Mouse (Mus musculus): Measurements from ENCODE around the gene Dpf2.
A peak's percentile ranks its signal among the peaks of the same experiment; 100 is the strongest.
"Not testable (repeated sequence)": the region's sequence is repeated elsewhere in the genome, so short reads cannot be mapped to it uniquely, and the experiment has no call there.

Gene Dpf2

DNA sequence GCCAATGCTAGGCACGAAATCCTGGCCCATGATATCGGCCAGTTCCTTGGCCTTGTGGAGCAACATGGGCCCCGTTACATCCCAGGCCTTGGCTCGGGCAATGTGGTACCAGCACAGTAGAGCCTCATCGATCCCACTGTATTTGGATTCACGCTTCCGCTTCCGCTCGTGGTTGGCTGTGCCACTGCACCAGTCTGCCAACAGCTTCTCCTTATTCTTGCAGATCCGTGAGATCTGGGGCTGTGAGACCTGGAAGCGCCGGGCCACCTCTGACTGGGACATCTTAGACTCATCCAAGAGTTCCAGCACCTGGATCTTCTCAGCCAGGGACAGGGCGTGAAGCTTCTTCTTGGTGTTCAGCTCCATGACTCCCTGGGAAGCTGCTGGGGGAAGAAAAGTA, 20.1 kb downstream of the Dpf2 start:
- DNase-seq (ENCODE audit: low spot score), result no peak

DNA sequence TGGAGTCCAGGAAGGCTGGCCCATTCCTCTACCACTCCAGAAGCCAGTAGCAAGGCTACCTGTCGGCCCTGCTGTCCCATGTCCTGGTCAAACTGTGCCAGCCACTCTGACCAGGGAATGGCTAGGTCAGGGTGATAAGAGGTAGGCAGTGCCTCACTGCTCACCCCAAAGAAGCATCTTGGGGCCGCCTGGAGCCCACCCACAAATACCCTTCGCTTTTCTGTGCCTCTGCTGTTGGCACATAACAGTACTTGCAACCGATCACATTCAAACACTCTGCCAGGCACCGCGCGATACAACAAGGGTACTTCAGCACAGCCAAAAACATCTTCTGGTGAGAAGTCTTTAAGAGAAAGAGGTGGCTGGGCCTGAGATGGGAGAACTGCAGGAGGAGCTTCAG, 20.5 kb downstream of the Dpf2 start:
- no peak for DNase-seq (ENCODE audit: low spot score)

DNA sequence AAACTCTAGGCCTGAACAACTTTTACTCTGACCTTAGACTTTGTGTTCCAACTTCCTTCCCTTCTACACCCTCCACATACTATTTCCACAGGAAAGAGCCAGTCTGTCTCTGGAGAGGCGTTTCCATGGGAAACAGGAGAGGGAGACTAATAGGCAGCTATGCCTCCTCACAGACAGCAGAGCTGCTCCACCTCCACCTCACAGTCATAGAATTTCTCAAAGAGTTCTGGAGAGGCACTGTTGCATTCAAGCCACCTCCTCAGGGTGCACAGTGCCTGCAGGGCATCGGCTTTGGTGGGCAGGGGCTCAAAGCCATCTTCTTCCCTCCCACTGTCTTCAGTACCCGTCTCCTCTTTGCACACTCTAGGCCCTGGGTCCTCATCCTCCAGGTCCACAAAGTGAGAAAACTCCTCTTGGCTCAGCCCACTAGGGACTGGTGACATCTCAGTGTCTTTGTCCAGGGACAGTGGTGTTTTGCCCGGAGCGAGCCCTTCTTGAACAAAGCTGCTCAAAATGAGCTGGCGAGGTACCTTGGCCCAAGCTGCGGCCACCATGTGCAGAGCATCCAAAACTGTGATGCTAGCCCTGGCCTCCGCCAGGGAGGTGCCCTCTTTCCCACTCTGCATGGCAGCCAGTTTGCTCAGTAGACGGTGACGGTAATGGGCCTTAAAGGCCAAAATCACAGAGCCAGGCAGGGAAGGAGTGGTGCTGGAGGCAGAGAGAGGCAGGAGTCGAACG, 21.1 kb downstream of the Dpf2 start:
- no peak for DNase-seq (ENCODE audit: low spot score)

DNA sequence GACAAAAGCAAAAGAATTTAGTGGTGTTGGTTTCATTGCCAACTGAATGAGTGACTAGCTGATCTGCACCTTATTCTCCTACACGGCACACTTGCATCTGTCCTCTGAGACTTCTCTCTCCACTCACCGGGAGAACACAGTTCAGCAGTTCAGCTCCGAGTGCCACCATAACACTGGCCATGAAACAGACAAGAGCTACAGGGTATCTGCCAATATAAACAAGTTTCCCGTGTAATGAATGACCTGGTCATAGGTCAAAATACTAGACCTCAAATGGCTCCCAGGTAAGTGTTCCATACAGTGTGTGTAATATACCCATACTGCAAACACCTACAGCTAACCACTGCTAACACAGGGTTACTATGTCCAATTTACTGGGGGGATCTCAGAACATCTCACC, 23.6 kb downstream of the Dpf2 start:
- no peak for DNase-seq (ENCODE audit: low spot score)

DNA sequence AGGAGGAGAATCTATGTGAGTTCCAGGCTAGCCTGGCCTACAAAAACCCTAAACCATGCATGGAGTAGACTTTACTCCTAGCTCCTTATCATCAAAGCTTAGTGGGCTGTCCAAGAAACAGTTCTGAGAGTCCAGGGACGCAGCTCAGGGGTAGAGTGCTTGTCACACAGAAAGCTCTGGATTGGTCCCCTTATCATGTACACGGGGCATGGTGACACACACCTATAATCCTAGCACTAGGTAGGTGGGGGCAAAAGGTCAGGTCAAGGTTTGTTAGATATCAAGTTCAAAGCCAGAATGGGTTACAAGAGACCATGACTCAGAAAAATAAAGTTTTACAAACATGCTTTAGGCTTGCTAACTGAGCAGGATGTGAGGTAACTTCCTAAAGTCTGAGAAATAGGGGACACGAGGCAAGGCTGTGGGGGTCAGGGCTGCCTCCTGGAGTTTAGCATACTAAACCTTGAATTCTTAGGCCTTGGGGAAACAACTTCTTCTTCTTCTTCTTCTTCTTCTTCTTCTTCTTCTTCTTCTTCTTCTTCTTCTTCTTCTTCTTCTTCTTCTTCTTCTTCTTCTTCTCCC, 25.5 kb downstream of the Dpf2 start:
- no peak for DNase-seq (ENCODE audit: low spot score)

DNA sequence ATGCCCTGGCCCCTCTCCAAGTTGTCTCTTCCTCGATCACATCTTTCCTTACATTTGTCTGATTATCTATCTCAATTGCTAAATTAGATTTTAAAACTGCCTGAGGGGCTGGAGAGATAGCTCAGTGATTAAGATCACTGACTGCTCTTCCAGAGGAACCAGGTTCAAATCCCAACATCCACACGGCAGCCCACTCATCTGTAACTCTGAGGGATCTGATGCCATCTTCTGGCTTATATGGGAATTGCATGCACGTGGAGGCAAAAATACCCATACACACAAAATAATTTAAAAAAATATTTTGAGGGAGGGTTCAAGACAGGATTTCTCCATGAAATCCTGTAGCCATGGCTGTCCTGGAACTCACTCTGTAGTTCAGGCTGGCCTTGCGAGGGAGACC, 27.0 kb downstream of the Dpf2 start:
- peak; percentile 51 for DNase-seq (ENCODE audit: low spot score)

DNA sequence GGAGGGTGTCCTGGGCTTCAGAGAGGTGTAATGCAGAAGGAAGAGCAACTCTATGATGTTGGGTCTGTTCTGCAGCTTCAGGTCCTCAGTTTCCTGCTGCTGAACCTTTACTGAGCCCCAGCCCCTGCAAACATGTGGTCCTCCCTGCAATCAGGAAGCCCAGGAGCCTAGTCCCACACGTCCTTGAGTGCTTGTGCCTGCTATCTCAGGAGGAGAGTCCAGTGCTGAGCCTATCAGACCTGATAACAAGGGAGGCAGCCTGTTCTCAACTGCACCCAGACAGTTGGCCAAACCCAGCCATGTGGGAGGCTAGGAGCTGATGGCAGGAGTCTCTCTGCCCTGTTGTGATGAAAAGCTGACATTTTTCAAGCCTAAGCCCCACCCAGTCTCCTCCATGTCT, 28.9 kb downstream of the Dpf2 start:
- no peak for DNase-seq (ENCODE audit: low spot score)

DNA sequence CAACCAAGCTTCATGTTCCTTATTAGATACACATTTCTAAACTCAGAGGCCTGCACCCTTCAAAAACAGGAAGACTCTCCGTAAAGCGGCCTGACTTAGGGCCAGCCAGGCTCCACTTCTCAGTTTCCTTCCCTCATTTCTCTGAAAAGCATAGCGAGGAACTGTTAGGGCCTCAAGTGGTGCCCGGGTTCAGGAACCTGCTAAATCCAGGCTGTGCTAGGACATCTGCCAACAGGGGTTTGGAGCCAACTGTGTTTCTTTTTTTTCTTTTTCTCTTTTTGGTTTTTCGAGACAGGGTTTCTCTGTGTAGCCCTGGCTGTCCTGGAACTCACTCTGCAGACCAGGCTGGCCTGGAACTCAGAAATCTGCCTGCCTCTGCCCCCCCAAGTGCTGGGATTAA, 30.7 kb downstream of the Dpf2 start:
- not testable (repeated sequence) for DNase-seq (ENCODE audit: low spot score)

DNA sequence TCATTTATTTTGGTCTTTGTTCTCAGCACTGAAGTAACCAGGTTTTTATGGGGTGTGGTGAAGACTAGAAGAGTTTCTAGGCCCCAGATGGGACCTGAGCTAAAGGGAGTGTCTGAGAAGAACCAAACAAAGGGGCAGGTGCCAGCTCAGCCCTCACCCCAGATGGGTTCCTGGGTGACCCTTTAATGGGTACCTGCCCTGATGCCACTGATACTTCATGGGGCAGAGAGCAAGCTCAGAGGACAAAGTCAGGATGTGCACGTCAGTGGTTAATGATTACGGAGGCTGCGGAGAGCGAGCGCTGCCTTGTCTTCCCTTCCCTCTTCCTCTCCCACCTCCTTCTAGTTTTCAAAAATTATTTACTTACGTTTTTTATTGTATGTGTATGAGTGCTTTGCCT, 31.7 kb downstream of the Dpf2 start:
- DNase-seq (ENCODE audit: low spot score), result no peak

DNA sequence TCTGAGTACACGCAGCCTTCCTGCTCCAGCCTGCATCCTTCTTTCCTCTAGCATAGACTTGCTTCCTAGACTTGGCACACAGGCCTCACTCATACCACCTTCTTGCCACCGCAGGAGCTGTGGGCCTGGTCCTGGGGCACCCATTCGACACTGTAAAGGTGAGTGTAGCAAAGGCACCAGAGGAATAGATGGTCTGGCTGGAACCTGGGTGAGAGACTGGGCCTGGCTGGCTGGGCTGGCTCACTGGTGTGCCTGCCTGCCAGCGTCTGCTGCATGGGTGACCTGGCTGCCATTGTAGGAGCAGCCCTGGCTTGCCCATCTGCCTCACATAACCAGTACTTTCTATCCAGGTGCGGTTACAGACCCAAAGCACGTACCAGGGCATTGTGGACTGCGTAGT, 33.1 kb downstream of the Dpf2 start:
- no peak for DNase-seq (ENCODE audit: low spot score)

DNA sequence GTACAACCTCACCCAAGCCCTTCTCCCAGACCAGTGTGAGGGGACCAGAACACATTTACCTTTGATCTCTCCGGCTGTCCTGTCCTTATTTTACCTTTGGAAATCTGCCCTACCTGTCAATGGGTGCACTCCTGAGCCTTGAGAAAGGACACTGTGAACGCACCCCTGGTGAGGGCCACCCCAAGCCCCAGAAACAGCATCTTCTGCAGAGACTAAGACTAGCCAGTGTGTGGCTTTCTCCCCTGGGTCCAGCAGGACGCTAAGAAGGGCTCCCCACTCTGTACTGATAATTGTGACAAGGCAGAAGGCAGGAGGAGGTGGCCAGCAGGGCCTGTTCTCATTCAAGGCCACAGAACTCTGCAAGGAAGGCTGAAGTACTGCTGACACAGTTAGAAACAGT, 33.9 kb downstream of the Dpf2 start:
- DNase-seq (ENCODE audit: low spot score), result no peak

DNA sequence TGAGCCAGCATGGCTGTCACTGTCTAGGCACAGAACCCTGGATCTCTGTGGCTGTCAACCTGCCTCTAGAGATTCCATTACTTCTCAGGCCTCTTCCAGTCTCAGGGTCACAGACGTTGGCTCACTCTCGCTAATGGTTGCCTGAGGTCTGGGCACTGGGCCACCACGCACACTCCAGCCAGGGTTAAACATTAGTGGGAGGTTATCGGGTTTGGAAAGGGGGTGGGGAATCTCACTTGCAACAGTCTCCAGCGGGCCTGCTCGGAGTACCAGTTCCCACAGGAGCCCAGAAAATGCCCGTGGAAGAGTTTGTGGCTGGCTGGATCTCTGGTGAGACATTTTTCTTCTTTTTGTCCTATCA, 34.5 kb downstream of the Dpf2 start:
- DNase-seq (ENCODE audit: low spot score), result no peak

DNA sequence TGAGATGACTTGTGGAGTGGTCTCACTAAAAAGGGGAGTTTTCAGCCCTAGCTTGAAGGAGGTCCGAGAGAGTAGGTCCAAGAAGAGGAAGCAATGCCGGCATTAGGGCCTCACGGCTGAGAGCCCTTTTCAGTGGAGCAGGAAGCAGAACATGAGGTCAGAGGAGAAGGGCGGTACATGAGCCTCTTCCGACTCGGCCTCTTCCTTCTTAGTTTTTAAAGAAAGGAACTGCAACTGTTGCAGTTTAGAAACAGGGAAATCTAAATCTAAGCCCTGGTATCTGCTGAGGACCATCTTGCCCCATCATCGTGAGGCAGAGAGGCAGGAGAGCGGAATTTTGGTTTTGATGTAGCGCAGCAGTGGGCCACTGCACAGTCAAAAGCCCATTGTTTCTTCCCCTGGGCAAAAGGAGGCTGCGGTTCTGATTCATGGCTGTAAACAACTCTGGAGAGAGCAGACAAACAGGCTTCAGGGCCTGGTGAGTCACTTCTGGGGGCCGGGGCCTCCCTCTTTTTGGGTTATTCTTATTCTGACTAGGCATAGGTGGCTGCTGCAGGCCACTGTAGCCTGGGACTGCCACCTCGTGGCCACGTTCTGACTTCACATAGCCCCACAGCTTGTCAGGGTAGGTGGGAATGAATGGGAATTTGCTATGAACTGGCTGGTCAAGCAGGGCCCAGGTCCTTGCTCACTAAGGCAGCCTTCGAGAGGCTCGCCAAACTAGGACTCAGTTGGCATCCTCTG, 35.0 kb downstream of the Dpf2 start, which contains the start of gene Slc25a45:
TSS of gene Slc25a45 (plus strand) at position 191 of the 744 bp plus-strand sequence.
- peak; percentile 85 for DNase-seq (ENCODE audit: low spot score)

DNA sequence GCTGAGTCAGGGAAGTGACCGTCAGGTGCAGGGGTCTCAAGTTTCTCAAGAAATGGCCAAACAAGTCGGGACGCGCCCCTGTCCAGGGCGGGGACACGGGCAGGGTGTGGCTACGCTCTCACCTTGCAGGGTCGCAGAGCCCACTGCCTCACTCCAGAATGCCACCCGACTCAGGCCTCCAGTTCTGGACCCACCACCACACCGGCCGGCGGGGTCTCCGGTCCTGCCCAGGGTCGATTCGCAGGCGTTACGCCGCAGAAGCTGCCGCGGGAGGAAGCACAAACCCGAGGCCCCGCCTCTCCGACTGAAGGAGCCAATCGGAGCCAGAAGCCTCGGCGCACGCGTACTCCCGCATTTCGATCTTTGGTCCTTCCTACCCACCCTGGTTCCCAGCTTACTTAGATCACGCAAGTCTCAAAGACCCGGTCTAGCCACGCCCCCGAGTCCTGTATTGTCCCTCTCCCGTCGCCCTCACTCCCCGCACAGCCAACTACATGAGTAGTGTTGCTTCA, 37.8 kb downstream of the Dpf2 start, which contains the start of gene Frmd8:
TSS of gene Frmd8 (minus strand) at position 306 of the 512 bp plus-strand sequence.
- DNase-seq (ENCODE audit: low spot score), result peak; percentile 98

DNA sequence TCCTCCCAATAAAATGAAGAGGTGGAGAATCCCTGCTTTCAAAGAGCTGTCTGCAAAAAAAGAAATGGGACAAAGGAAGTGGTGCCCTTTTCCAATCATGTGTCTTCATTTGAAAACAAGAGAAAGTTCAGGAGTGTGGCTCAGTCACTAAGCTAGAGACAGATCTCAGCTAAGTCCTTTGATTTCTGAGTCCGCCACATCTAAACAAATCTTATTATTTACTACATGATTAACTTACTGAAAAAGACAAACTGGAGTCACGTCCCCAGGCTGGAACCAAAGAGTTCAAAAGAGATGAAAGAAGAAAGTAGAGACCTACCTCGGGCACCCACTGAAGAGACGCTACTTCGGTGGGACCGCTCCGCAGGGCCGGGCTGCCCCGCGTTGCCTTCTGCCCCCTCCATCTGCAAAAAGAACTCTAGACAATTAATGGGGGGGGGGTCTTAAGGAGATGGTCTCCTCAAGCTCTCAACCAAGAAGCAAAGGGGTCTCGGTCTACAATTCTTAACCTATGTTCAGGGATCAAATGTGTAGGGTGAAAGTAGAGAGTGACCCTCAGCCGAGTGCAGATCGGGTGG, 38.3 kb downstream of the Dpf2 start:
- DNase-seq (ENCODE audit: low spot score), result no peak

DNA sequence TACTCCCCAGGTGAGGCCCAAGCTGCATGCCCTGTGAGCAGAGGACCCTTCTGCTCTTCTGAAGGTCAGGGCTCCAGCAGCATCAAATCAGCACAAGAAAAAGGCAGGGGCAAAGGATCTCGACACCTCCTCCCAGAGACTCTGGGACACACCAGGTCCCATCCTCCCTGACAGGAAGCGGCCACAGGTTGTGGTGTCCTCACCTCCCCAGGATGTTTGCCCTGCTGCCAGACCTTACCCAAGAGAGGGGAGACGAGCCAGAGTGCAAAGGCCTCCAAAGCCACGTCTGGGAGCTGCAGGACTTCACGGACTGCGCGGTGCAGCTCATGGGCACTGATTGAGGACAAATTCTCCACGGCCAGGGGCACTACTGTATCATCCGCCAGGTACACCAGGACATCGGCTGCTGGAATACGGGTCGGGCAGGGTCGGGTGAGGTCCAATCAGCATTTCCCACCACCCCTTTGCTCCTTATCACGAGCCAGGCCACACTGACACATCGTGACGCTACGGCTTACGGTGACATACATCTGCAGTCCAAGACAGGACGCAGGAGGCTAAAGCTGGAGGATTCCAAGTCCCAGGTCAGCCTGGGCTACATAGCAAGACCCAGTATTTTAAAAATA, 39.8 kb downstream of the Dpf2 start:
- DNase-seq (ENCODE audit: low spot score), result no peak

DNA sequence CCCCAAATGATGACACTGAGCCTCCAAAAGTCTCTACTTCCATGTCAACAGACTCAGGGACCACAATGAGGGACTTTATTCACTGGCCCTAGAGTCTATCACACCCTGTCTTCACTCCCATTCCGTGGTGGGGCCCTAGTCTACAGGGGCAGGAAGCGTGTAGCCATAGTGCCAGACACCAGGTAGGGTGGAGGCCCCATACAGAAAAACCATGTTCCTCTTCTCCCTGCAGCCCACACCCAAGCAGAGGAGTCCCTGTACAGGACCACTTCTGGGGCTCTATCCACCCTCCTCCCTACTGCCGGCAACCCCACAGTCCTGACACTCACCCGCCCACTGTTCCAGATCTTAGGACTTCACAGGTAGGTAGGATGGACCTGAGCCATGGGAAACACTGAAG, 40.3 kb downstream of the Dpf2 start:
- DNase-seq (ENCODE audit: low spot score), result no peak

DNA sequence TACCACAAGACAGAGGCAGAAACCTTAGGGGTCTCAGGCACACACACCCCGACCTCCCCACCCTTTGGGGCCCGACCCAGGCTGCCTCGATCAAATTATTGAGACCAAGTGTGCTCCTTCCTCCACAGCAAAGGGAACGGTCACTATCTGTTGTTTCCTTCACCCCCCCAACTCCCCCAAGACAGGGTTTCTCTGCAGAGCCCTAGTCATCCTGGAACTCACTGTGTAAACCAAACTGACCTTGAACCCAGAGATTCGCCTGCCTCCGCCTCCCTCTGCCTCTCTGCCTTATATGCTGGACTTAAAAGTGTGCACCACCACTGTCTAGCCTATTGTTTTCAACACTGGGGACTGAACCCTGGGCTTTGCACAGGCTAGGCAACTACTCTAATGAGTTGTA, 41.1 kb downstream of the Dpf2 start:
- DNase-seq (ENCODE audit: low spot score), result peak; percentile 26

DNA sequence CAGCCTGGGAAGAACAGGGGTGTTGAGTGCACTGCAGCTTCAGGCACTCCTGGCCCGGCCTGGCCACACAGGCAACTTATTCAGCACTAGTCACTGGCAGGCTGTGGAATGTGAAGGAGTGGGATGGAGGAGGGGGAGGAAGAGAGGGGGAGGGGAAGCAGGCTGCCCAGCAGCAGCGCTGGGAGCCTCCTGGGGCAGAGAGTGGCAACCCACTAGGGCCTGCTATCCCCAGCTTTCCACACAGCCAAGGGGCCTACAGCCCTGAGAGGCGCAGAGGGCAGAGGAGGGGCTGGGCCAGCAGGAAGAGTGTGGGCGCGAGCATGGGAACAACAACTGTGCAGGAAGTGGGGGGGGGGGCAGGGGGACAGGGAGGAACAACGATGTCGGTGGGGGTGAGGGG, 41.5 kb downstream of the Dpf2 start:
- peak; percentile 81 for DNase-seq (ENCODE audit: low spot score)

DNA sequence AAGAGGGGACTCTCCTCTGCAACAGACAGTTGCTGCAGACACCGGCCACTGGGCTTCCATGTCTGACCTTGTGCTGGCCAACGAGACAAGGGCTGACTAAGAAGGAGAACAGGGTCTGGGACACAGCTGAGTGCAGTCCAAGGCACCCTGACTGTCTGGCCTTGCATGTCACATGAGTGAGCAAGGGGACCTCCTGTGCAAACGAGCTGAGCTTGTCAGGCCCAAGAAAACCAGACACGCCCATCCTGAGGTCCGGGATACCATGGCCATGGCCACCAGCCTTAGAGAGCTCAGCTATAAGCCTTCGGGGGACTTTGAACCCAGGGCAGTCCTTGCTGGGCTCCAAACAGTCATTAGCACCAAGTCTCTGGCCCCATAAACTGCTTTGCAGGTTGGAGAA, 44.7 kb downstream of the Dpf2 start:
- no peak for DNase-seq (ENCODE audit: low spot score)

DNA sequence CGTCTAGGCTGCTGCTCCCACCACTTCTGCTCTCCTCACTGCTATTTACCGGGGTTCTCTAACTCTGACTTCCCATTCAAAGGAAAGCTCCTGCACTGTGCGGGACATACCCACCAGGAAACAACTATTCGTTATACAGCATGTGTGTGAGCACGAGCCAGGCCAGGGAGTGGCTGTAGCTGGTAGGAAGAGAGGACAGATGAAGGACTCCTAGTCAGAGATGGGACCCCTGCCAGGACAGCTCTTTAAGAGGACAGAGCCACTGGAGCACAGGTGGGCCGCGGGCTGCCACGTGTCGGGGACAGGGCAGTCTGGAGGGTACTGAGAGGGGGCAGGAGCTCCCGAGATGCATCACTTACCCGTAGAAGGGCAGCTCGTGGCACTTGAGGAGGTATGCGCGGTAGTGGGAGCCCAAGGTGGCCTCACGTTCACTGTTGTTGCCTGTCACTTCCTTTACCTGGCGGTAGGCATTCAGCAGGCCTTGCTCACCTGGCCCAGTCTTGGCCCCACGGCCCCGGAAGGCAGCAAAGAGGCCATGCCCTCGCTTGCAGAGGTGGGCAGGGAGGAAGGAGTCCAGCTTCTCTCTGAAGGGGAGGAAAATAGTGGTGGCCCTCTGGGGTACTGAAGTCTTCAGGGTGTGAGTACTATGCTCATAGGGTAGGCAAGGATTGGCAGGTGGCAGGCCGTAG, 48.0 kb downstream of the Dpf2 start:
- DNase-seq (ENCODE audit: low spot score), result no peak

DNA sequence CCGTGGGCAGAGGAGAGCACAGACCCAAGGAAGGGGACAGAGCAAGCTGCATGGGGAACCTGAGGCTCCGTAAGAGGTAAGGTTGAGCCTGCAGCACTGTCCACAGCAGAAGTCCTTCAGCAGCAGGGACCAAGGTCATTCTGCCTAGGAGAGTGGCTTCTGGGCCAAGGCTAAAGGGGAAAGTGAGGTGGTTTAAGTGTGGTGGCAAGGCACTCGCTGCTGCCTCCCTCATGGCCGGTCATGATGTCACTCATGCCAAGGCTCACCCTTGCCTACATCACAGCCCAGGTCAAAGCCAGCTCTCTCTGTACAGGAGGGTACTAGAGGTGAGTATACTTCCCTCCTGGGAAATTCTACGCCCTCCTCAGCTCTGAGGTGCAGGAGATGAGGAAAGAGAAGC, 49.0 kb downstream of the Dpf2 start:
- no peak for DNase-seq (ENCODE audit: low spot score)
